Mouse (Mus musculus) cortical plate, adult 2 months (tissue): ENCODE data around the gene Zfp715. TPM values are rescaled to one million over a fixed set of nuclear protein-coding genes. Genes with fewer than 3 reads are reported as not detected.
"Not testable (repeated sequence)": the region's sequence is repeated elsewhere in the genome, so short reads cannot be mapped to it uniquely, and the experiment has no call there.

Experiments
- H3K27ac ChIP-seq: fragments of 200-500 bp; 2 replicates; pipeline ENCODE4 v1.5.1; 2012; ENCODE audit warnings: low read length, control low read depth, inconsistent platforms; ENCODE audit not compliant: insufficient read depth
- H3K4me1 ChIP-seq: fragments of 200-500 bp; 2 replicates; pipeline ENCODE4 v1.6.1; 2011; ENCODE audit warnings: low read length; ENCODE audit not compliant: control insufficient read depth, insufficient read depth
- H3K4me3 ChIP-seq: fragments of 200-500 bp; 2 replicates; pipeline ENCODE4 v1.5.1; 2011; ENCODE audit warnings: mild to moderate bottlenecking, low read length, control low read depth; ENCODE audit not compliant: insufficient read depth
- CTCF ChIP-seq: fragments of 200-500 bp; IDR thresholded peaks from 2 replicates; pipeline ENCODE4 v1.5.1; 2011; ENCODE audit warnings: mild to moderate bottlenecking, control low read depth, low read length; ENCODE audit not compliant: insufficient read depth; ENCODE audit errors: extremely low read depth
- POLR2A ChIP-seq: fragments of 200-500 bp; IDR thresholded peaks from 2 replicates; pipeline ENCODE4 v1.6.1; 2011; ENCODE audit warnings: mild to moderate bottlenecking, low read length, control low read depth; ENCODE audit not compliant: insufficient read depth; ENCODE audit errors: extremely low read depth
- polyA plus RNA-seq: library from polyadenylated mRNA; depleted of rRNA; stranded (reverse); fragments of >200 nt; gene quantifications from 2 replicates; pipeline ENCODE4 v1.2.3, GENCODE M21; 2012

Zfp715 gene
- polyA plus RNA-seq, 1 experiment = 15.3 TPM

- Histone ChIP-seq H3K4me3 (peak overlapping the region; percentile 95), H3K4me1 (no peaks in the 10 kb centered on the region), H3K27ac (peak overlapping the region; percentile 53; the same call in 1 of the 2 replicates)
- TF ChIP-seq CTCF = no peak
- no peak for TF ChIP-seq POLR2A
Measured at GRCm38 (mm10) chr7:43311632-43312031, 1.5 kb downstream of the Zfp715 start.

- TF ChIP-seq POLR2A (no peak), CTCF (no peak)
- H3K4me1 ChIP-seq = peaks cover 2% of the 10 kb centered on the region; the same call in 1 of the 2 replicates
- H3K27ac ChIP-seq = no peak overlapping the region
- H3K4me3 ChIP-seq = no peak overlapping the region
Measured at GRCm38 (mm10) chr7:43309069-43309468, 4.0 kb downstream of the Zfp715 start.

GRCm38 (mm10) chr7:43305235-43305634, 7.9 kb downstream of the Zfp715 start:
- TF ChIP-seq POLR2A (no peak), CTCF (no peak)
- Histone ChIP-seq H3K4me1 (peaks cover 2% of the 10 kb centered on the region; the same call in 1 of the 2 replicates), H3K4me3 (no peak overlapping the region), H3K27ac (no peak overlapping the region)

- H3K4me1 ChIP-seq = no peaks in the 10 kb centered on the region
- TF ChIP-seq POLR2A = no peak
- H3K4me3 ChIP-seq = no peak overlapping the region
- H3K27ac ChIP-seq = no peak overlapping the region
Measured at GRCm38 (mm10) chr7:43291524-43291923, 21.6 kb downstream of the Zfp715 start.

GRCm38 (mm10) chr7:43282859-43283595, 30.1 kb downstream of the Zfp715 start:
- Histone ChIP-seq H3K4me3 (peak overlapping the region; percentile 54), H3K4me1 (no peaks in the 10 kb centered on the region), H3K27ac (0 out of 2 replicates have a peak overlapping the region, but pooled peaks have one; percentile 36)
- TF ChIP-seq POLR2A (no peak), CTCF (peak; percentile 80)

- no peaks in the 10 kb centered on the region for H3K4me1 ChIP-seq
- H3K4me3 ChIP-seq = peak overlapping the region; percentile 54; the same call in 1 of the 2 replicates
- H3K27ac ChIP-seq = no peak overlapping the region
- no peak for TF ChIP-seq POLR2A
- TF ChIP-seq CTCF = no peak
Measured at GRCm38 (mm10) chr7:43282459-43282858, 30.6 kb downstream of the Zfp715 start.

GRCm38 (mm10) chr7:43277401-43277800, 35.7 kb downstream of the Zfp715 start:
- no peak overlapping the region for H3K27ac ChIP-seq
- no peak overlapping the region for H3K4me3 ChIP-seq
- TF ChIP-seq POLR2A (no peak), CTCF (no peak)
- H3K4me1 ChIP-seq = no peaks in the 10 kb centered on the region

- H3K4me3 ChIP-seq, H3K27ac ChIP-seq, H3K4me1 ChIP-seq: not testable (repeated sequence)
Measured at GRCm38 (mm10) chr7:43276178-43276577, 36.9 kb downstream of the Zfp715 start.

- no peak overlapping the region for H3K4me3 ChIP-seq
- TF ChIP-seq POLR2A (no peak), CTCF (no peak)
- H3K4me1 ChIP-seq = no peaks in the 10 kb centered on the region
Measured at GRCm38 (mm10) chr7:43273476-43273875, 39.6 kb downstream of the Zfp715 start.

GRCm38 (mm10) chr7:43267359-43267758, 45.7 kb downstream of the Zfp715 start:
- not testable (repeated sequence) for H3K4me3 ChIP-seq, H3K4me1 ChIP-seq, H3K27ac ChIP-seq

More at GRCm38 (mm10) chr7:43273476-43273875, 39.6 kb downstream of the Zfp715 start:
- H3K27ac ChIP-seq = no peak overlapping the region
